Mouse (Mus musculus): ENCODE measurements at regions not wholly inside any gene's neighbourhood (a gene's known extent, or its start where the extent isn't known, plus 50 kb on each side); places are given as distances from the start of the nearest gene placed in this dataset.

DNA sequence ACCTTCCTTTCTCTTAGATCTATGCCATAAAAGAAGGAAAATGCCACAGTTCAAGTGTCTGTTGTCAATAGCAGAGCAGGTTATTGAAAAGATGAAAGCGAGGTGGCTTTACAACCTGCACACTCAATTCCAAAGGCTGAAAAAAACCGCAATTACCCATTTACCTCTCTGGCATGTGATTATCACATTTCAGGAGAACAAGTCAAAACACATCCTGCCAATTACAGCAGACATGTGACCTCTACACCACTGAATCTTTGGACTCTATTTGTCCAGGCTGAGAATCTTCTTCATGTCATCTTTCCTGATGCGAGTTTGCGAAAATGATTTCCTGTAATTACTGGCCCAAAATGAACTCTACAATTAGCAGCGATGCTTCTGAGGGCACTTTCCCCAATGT lies 338.8 kb downstream of the Eipr1 start:
- H3K27ac ChIP-seq = no peak overlapping the region
- H3K9ac ChIP-seq = no peak overlapping the region
- peaks cover 2% of the 10 kb centered on the region for H3K4me1 ChIP-seq
- no peaks in the 10 kb centered on the region for H3K36me3 ChIP-seq
- no peak overlapping the region for H3K4me3 ChIP-seq
- no peaks in the 10 kb centered on the region for H3K27me3 ChIP-seq
- 54% methylated on average over 5 of the region's 5 CpGs for WGBS
- ATAC-seq (ENCODE audit: insufficient number of reproducible peaks, insufficient read depth, low FRiP score, low TSS enrichment, low read depth) = no peak
- H3K4me2 ChIP-seq = no peak overlapping the region
- no peaks in the 10 kb centered on the region for H3K9me3 ChIP-seq

DNA sequence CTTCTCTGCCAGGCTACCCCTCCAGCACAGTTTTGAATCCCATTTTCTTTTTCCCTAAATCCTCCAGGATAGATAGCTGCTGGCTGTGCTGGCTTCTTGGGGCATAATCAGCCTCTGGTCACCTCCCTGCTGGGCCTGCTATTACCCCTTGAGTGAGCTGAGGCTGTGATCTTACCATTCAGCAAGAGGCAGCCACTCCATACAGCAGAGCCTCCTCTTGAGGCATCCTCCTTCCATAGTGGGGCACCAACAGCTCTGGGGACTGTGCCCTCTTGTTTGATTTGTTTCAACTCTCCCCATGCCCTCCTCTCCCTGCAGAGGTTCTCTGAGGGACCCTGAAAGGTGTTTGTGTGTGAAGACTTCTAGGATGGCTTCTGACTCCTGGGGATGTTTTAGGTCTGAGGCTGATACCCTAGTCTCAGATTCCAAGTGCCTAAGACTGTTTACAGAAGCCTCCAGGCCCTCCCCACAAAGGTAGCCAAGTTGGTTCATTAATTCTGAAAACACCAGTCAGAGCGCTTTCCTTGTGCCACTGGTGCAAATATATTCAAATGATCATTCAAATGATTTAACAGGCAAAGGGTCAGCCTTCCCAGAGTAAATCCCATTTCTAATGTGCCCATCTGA lies 343.9 kb downstream of the Eipr1 start:
- Histone ChIP-seq H3K9ac (no peak overlapping the region), H3K4me3 (no peak overlapping the region), H3K9me3 (no peaks in the 10 kb centered on the region), H3K27ac (no peak overlapping the region), H3K4me2 (no peak overlapping the region), H3K36me3 (no peaks in the 10 kb centered on the region), H3K27me3 (no peaks in the 10 kb centered on the region), H3K4me1 (peaks cover 16% of the 10 kb centered on the region)
- no peak for ATAC-seq (ENCODE audit: insufficient number of reproducible peaks, insufficient read depth, low FRiP score, low TSS enrichment, low read depth)
- WGBS = 26% methylated on average over 1 of the region's 1 CpGs

DNA sequence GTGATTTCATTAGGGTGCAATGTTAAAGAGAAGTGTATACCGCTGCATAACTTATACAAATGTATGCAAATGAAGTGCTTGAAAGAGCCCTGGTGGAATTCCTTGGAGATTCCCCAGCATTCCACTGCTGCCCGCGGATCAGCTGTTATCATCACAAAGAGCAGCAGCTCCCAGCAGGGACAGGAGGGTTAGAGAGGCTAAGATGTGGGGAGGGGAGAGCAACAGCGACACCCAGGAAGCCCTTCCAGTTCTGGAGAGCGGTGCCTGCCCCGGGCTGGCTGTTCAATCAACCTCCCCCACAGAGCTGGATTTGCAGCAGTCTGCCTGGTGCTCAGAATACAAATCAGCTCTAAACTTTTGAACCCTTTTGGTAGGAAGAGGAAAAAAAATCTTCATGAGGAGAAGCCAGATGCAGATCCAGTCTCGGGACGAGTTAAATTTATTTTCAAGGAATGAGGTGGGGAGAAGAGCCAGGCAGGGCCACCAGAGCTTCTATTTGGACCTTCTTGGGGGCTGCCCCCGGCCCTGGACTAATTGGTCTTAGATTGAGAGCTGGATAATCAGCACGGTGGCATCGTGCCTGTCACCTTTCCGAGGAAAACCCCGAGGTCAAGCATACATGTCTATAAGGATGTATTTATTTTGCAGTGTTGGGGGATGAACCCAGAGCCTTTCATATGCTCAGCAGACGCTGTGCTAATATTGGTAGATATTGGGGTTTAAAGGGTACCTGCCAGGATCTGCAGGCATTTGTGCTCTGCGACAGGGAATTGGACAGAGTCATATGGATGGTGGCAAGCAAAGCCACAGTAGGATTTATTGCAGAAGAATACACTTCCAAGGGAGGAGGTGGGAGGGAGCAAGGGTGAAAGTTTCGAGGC lies 344.7 kb downstream of the Eipr1 start:
- no peaks in the 10 kb centered on the region for H3K27me3 ChIP-seq
- no peak overlapping the region for H3K4me3 ChIP-seq
- H3K4me2 ChIP-seq = peak overlapping the region; percentile 40
- H3K27ac ChIP-seq = no peak overlapping the region; the same call in 1 of the 2 replicates
- WGBS = 9% methylated on average over 16 of the region's 16 CpGs
- H3K9ac ChIP-seq = no peak overlapping the region
- no peak; the same call in 1 of the 2 replicates for ATAC-seq (ENCODE audit: insufficient number of reproducible peaks, insufficient read depth, low FRiP score, low TSS enrichment, low read depth)
- no peaks in the 10 kb centered on the region for H3K36me3 ChIP-seq
- peaks cover 16% of the 10 kb centered on the region for H3K4me1 ChIP-seq
- H3K9me3 ChIP-seq = no peaks in the 10 kb centered on the region

DNA sequence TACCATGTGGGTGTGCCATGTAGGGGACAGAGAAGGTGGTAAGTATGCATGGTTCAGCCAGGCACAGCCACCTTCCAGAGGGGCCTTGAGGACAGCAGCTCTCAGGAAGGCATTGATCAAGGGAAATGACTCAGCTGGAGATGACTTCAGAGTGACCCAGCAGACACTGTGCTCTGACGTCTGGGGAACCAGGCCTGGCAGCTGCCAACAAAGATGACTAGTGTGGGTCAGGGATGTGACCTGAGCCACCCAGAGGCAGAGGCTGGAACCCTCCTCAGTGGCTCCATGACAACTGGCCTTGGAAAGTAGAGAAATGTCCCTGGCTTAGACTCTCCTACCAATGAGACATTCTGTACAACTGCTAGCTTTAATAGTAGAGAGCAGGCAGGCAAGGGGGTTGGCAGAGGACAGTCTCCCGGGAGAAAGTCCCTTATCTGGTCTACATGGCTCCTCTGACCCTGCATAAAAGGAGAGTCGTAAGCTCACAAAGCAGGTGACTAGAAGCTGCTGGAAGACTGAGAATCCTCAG lies 348.5 kb downstream of the Eipr1 start:
- 62% methylated on average over 3 of the region's 3 CpGs for WGBS
- Histone ChIP-seq H3K9ac (no peak overlapping the region), H3K9me3 (no peaks in the 10 kb centered on the region), H3K27ac (no peak overlapping the region), H3K4me1 (peaks cover 16% of the 10 kb centered on the region), H3K4me3 (no peak overlapping the region), H3K27me3 (no peaks in the 10 kb centered on the region), H3K36me3 (no peaks in the 10 kb centered on the region), H3K4me2 (no peak overlapping the region)
- no peak for ATAC-seq (ENCODE audit: insufficient number of reproducible peaks, insufficient read depth, low FRiP score, low TSS enrichment, low read depth)

DNA sequence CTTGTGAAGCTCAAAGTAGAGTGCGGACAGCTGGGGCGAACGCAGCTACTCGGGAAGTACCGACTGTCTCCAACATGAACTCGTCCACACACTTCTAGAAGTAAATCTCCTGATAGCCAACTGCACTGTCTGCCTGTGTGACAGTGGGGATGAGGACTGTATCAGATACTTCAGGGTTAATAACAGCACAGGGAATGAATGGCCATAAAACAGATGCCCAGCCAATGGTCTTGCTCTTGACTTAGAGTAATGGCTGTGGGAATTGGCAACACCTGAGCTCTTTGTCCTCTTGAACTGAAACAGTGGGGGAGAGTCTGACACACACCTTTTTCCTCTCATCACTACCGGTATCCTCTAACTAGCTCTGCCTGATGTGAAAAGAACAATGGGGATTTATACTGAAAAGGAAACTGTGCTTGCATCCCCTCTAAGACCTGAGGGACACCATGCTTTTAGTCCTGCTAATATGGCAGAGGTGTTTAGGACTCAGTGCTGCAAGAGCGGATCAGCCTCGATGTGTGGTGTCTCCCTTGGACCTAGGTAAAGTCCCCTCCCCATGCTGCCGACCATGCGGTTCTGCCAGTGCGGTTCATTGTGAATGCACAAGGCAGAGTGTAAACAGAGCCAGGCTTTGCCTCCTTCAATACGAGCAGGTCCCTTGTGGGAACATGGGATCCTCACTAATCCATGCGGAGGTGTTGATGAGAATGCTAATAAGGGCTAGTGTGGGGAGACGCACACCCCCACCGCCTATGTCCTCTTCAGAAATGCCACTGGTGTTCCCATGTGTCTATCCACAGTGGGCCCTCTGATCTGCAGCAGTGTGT lies 355.5 kb downstream of the Eipr1 start:
- Histone ChIP-seq H3K4me2 (no peak overlapping the region), H3K4me3 (no peak overlapping the region), H3K4me1 (no peaks in the 10 kb centered on the region), H3K9ac (no peak overlapping the region), H3K27ac (no peak overlapping the region), H3K27me3 (no peaks in the 10 kb centered on the region), H3K9me3 (no peaks in the 10 kb centered on the region), H3K36me3 (no peaks in the 10 kb centered on the region)
- WGBS = 72% methylated on average over 16 of the region's 16 CpGs
- ATAC-seq (ENCODE audit: insufficient number of reproducible peaks, insufficient read depth, low FRiP score, low TSS enrichment, low read depth) = no peak

DNA sequence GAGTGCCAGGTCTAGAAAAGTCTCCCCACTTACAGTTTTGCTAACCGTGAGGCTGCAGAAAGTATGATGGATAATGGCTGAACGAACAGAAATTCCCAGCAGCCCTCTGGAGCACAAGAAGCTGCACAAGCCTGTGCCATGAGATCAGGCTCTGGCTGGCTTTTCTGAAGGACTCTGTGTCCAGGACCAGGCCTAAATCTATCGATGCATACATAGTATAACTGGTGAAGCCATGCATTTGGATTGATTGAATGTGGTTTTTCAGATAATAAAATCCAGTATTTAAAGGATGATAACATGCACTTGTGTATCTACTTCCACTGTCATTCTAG lies 356.1 kb downstream of the Eipr1 start:
- 85% methylated on average over 3 of the region's 3 CpGs for whole genome bisulfite sequencing
- no peak for ATAC-seq (ENCODE audit: insufficient number of reproducible peaks, insufficient read depth, low FRiP score, low TSS enrichment, low read depth)
- H3K36me3 ChIP-seq = no peaks in the 10 kb centered on the region
- no peaks in the 10 kb centered on the region for H3K27me3 ChIP-seq
- no peaks in the 10 kb centered on the region for H3K4me1 ChIP-seq
- H3K9me3 ChIP-seq = no peaks in the 10 kb centered on the region
- H3K4me2 ChIP-seq = no peak overlapping the region
- no peak overlapping the region for H3K9ac ChIP-seq
- no peak overlapping the region for H3K27ac ChIP-seq
- no peak overlapping the region for H3K4me3 ChIP-seq

DNA sequence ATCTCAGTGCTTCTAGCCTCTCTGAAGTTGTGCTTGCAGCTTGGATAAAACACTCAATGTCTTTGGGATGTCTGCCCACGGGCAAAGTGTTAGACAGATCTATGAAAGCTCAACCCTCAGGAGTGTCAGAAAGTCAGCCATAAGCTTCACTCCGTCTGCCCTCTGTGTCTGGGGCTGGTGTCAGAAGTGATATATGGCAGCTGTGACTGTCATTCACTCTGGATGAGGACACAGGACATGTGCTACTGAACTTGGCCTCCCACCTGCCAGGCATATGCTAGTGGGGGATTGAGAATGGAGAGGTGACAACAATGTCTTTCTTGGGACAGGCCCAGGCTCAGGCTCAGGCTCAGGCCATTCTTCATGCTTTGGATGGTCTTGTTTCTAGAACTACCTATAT lies 366.7 kb downstream of the Eipr1 start:
- no peaks in the 10 kb centered on the region for H3K27me3 ChIP-seq
- H3K27ac ChIP-seq = no peak overlapping the region
- H3K9ac ChIP-seq = no peak overlapping the region
- H3K4me3 ChIP-seq = no peak overlapping the region
- H3K36me3 ChIP-seq = no peaks in the 10 kb centered on the region
- H3K9me3 ChIP-seq = no peaks in the 10 kb centered on the region
- WGBS = 67% methylated on average over 2 of the region's 2 CpGs
- no peak overlapping the region for H3K4me2 ChIP-seq
- ATAC-seq (ENCODE audit: insufficient number of reproducible peaks, insufficient read depth, low FRiP score, low TSS enrichment, low read depth) = no peak
- no peaks in the 10 kb centered on the region for H3K4me1 ChIP-seq

DNA sequence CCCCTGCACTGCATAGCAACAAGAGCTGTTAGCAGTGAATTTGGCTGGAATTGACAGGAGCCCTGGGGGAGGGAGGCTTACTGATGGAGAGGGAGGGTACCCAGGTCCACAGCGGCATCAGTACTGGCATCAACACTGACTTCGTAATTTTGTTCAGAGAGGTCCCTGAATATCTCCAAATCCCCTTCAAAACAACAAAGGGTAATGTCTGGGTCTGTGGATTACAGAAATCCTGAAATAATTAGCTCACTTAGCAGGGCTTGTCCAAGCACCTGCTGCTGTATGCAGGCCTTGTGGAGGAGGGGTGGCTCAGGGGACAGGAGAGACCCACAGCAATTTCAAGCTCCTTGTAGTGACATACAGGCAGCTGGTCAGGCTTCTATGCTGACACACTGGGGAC lies 369.6 kb downstream of the Eipr1 start:
- H3K27ac ChIP-seq = no peak overlapping the region
- no peaks in the 10 kb centered on the region for H3K9me3 ChIP-seq
- 45% methylated on average over 2 of the region's 2 CpGs for WGBS
- no peaks in the 10 kb centered on the region for H3K27me3 ChIP-seq
- ATAC-seq (ENCODE audit: insufficient number of reproducible peaks, insufficient read depth, low FRiP score, low TSS enrichment, low read depth) = 0 out of 2 replicates have a peak, but pooled peaks have one; percentile 53
- H3K4me1 ChIP-seq = no peaks in the 10 kb centered on the region
- no peak overlapping the region for H3K4me3 ChIP-seq
- no peak overlapping the region for H3K9ac ChIP-seq
- no peak overlapping the region for H3K4me2 ChIP-seq
- no peaks in the 10 kb centered on the region for H3K36me3 ChIP-seq

DNA sequence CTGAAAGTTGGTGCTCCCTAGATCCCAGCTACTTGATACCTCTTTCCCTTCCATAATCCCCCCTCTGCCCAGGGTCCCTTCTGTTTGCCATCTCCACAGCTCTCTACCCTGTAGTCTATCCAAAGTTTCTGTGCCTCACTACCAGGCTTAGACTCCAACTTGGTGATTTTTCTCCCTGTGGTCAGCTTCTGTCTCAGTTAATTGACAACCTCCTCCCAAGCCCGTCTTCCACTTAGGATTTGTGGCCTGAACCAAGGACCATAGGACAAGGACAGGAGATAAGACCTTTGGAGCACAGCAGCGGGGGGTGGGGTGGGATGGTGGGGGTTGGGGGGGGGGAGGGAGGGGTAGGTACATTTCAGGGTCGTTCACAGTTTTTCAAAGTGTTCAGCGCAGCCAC lies 371.3 kb downstream of the Eipr1 start:
- Histone ChIP-seq H3K36me3 (no peaks in the 10 kb centered on the region), H3K4me2 (no peak overlapping the region), H3K27me3 (no peaks in the 10 kb centered on the region), H3K27ac (no peak overlapping the region), H3K4me3 (no peak overlapping the region), H3K4me1 (no peaks in the 10 kb centered on the region), H3K9me3 (no peaks in the 10 kb centered on the region), H3K9ac (no peak overlapping the region)
- ATAC-seq (ENCODE audit: insufficient number of reproducible peaks, insufficient read depth, low FRiP score, low TSS enrichment, low read depth) = no peak
- WGBS = 81% methylated on average over 4 of the region's 4 CpGs

DNA sequence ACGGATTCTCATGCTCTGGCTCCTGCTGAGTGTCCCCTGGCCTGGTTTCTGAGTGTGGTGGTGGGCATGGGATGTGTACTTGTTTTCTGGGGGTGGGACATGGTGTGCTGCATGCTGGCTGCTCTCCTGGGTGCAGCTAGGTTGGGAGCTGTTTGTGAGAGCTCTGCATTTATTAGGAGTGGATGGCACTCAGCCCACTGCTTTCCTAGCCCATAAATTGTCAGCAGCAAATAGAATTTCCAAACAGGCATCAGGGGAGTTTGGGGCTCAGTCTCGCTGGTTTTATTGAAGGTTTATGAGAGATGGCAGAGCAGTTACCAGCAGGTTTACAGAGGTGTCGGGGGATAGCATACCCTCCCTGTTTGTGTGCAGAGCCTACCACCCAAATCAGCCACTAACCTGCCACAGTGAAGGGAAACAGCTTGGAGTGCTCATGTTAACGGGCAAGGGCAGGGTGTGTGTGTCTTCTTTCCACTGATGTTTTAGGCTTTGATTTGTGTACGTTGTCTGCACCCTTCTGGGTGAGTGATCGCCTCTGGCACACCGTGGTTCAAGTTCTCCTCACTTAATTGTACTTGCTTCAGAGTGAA lies 372.6 kb downstream of the Eipr1 start:
- Histone ChIP-seq H3K27ac (no peak overlapping the region), H3K36me3 (no peaks in the 10 kb centered on the region), H3K9me3 (no peaks in the 10 kb centered on the region), H3K4me3 (no peak overlapping the region), H3K27me3 (no peaks in the 10 kb centered on the region), H3K4me2 (no peak overlapping the region), H3K9ac (no peak overlapping the region), H3K4me1 (no peaks in the 10 kb centered on the region)
- no peak for ATAC-seq (ENCODE audit: insufficient number of reproducible peaks, insufficient read depth, low FRiP score, low TSS enrichment, low read depth)
- 72% methylated on average over 7 of the region's 7 CpGs for WGBS

DNA sequence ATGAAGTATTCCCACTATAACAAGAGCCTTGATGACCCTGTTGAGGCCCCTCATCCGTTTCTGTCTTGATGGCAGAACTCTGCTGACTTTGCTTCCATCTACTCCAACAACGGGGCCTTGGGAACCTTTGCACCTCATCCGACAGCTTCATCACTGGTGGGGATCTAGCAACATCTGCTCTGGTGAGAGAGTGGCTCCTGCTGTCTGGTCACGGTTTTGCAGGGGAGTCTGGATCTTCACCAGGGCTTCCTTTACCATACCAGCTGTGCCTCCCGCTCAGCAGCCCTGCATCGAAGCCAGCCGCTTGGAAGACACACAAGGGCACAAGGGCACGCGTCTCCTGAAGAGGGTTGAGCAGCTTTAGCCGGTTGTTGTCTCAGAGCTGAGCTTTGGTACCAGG lies 377.2 kb downstream of the Eipr1 start:
- H3K9ac ChIP-seq = no peak overlapping the region
- H3K27me3 ChIP-seq = no peaks in the 10 kb centered on the region
- ATAC-seq (ENCODE audit: insufficient number of reproducible peaks, insufficient read depth, low FRiP score, low TSS enrichment, low read depth) = no peak

More for the DNA sequence above, 377.2 kb downstream of the Eipr1 start:
- 59% methylated on average over 10 of the region's 10 CpGs for WGBS
- H3K4me1 ChIP-seq = no peaks in the 10 kb centered on the region
- H3K9me3 ChIP-seq = no peaks in the 10 kb centered on the region
- H3K27ac ChIP-seq = no peak overlapping the region
- no peak overlapping the region for H3K4me2 ChIP-seq
- no peaks in the 10 kb centered on the region for H3K36me3 ChIP-seq
- H3K4me3 ChIP-seq = no peak overlapping the region

Measured in embryonic facial prominence, embryonic 13.5 days (tissue).